Mouse (Mus musculus) CH12.LX (cell line): ENCODE measurements around the gene Zscan20. TPM values are rescaled to one million over a fixed set of nuclear protein-coding genes. Genes with fewer than 3 reads are reported as not detected.

Source experiments
- DNase-seq: peaks from one replicate; pipeline ENCODE4 v3.0.0-alpha.2; 2013; ENCODE audit errors: extremely low read depth
- H3K27ac ChIP-seq: 2 replicates; pipeline ENCODE4 v1.5.1; 2012; ENCODE audit warnings: low read depth, mild to moderate bottlenecking, control low read depth, moderate library complexity; ENCODE audit not compliant: insufficient read depth
- H3K27me3 ChIP-seq: replicated peaks from 2 replicates; pipeline ENCODE3; 2012; ENCODE audit warnings: inconsistent platforms
- H3K36me3 ChIP-seq, 2 experiments: replicated peaks in 1 of 2; 2 replicates each; pipeline versions ENCODE3 to v1.6.1; 2012; ENCODE audit warnings: inconsistent platforms in 1 of 2, low read length in 1 of 2, mild to moderate bottlenecking in 1 of 2, mixed read lengths in 1 of 2, moderate library complexity in 1 of 2; ENCODE audit not compliant: control insufficient read depth in 1 of 2, insufficient read depth in 1 of 2
- H3K4me1 ChIP-seq, 2 experiments: 2 replicates each; pipeline ENCODE4 v1.6.1; 2012; ENCODE audit warnings: inconsistent platforms in 1 of 2, moderate library complexity in 1 of 2; ENCODE audit not compliant: insufficient read depth in 2 of 2, control insufficient read depth in 1 of 2
- H3K4me2 ChIP-seq: 2 replicates; pipeline ENCODE4 v1.6.1; 2012; ENCODE audit warnings: low read depth, mild to moderate bottlenecking, control low read depth; ENCODE audit not compliant: poor library complexity, insufficient read depth, severe bottlenecking
- H3K4me3 ChIP-seq, 3 experiments: fragments of 150-350 bp in 1 of 3; sonication (generic) in 1 of 3; replicated peaks in 1 of 3; 2 replicates each; pipeline versions ENCODE3 to v1.5.1; 2011 to 2012; ENCODE audit warnings: low read depth in 2 of 3, low read length in 2 of 3, mild to moderate bottlenecking in 2 of 3, moderate library complexity in 2 of 3, control low read depth in 1 of 3, improper control_type of control experiment in 1 of 3, inconsistent platforms in 1 of 3, mixed read lengths in 1 of 3; ENCODE audit not compliant: poor library complexity in 1 of 3
- H3K79me2 ChIP-seq: replicated peaks from 2 replicates; pipeline ENCODE4 v1.6.1; 2012; ENCODE audit warnings: mild to moderate bottlenecking, moderate library complexity; ENCODE audit not compliant: control insufficient read depth, poor library complexity, insufficient read depth, severe bottlenecking; ENCODE audit errors: extremely low read depth
- H3K9ac ChIP-seq: 2 replicates; pipeline ENCODE4 v1.6.1; 2012; ENCODE audit warnings: low read depth, mild to moderate bottlenecking, control low read depth, moderate library complexity; ENCODE audit not compliant: insufficient read depth
- H3K9me3 ChIP-seq: replicated peaks from 2 replicates; pipeline ENCODE3; 2012; ENCODE audit warnings: low read length, inconsistent platforms, mixed read lengths
- BHLHE40 ChIP-seq: IDR thresholded peaks from 2 replicates; pipeline ENCODE4 v1.6.1; 2011; ENCODE audit warnings: mild to moderate bottlenecking, low read depth, low read length, improper control_type of control experiment
- CTCF ChIP-seq, 2 experiments: IDR thresholded peaks in 1 of 2; conservative IDR thresholded peaks in 1 of 2; 2 replicates each; pipeline ENCODE4 v1.5.1; 2011 to 2012; ENCODE audit warnings: low read depth in 2 of 2, low read length in 2 of 2, improper control_type of control experiment in 1 of 2, inconsistent platforms in 1 of 2, mild to moderate bottlenecking in 1 of 2, moderate library complexity in 1 of 2
- E2F4 ChIP-seq: IDR thresholded peaks from 2 replicates; pipeline ENCODE4 v1.6.1; 2011; ENCODE audit warnings: low read depth, low read length, improper control_type of control experiment; ENCODE audit not compliant: insufficient replicate concordance
- ELF1 ChIP-seq: IDR thresholded peaks from 2 replicates; pipeline ENCODE4 v1.6.1; 2014; ENCODE audit warnings: low read depth, mild to moderate bottlenecking, inconsistent platforms, low read length, improper control_type of control experiment
- ETS1 ChIP-seq: conservative IDR thresholded peaks from 2 replicates; pipeline ENCODE4 v1.6.1; 2012; ENCODE audit warnings: low read depth, mild to moderate bottlenecking, inconsistent platforms, low read length, improper control_type of control experiment, moderate library complexity
- GABPA ChIP-seq: IDR thresholded peaks from 2 replicates; pipeline ENCODE4 v1.6.1; 2012; ENCODE audit warnings: low read depth, low read length, improper control_type of control experiment, inconsistent platforms; ENCODE audit not compliant: insufficient replicate concordance
- HCFC1 ChIP-seq: IDR thresholded peaks from 2 replicates; pipeline ENCODE4 v1.6.1; 2012; ENCODE audit warnings: low read depth, mild to moderate bottlenecking, inconsistent platforms, low read length, improper control_type of control experiment
- IRF4 ChIP-seq: IDR thresholded peaks from 2 replicates; pipeline ENCODE4 v1.6.1; 2014; ENCODE audit warnings: low read depth, mild to moderate bottlenecking, inconsistent platforms, low read length, improper control_type of control experiment
- MAZ ChIP-seq: IDR thresholded peaks from 2 replicates; pipeline ENCODE4 v1.6.1; 2012; ENCODE audit warnings: low read depth, mild to moderate bottlenecking, inconsistent platforms, low read length, improper control_type of control experiment, moderate library complexity
- MEF2A ChIP-seq: IDR thresholded peaks from 2 replicates; pipeline ENCODE4 v1.6.1; 2014; ENCODE audit warnings: low read depth, mild to moderate bottlenecking, inconsistent platforms, low read length, improper control_type of control experiment, borderline replicate concordance
- MXI1 ChIP-seq: IDR thresholded peaks from 2 replicates; pipeline ENCODE4 v1.6.1; 2011; ENCODE audit warnings: mild to moderate bottlenecking, low read depth, low read length, improper control_type of control experiment
- MYC ChIP-seq: IDR thresholded peaks from 2 replicates; pipeline ENCODE4 v1.6.1; 2011; ENCODE audit warnings: low read depth, mild to moderate bottlenecking, improper control_type of control experiment, low read length
- NELFE ChIP-seq: IDR thresholded peaks from 2 replicates; pipeline ENCODE4 v1.6.1; 2011; ENCODE audit warnings: low read depth, low read length, improper control_type of control experiment
- NRF1 ChIP-seq: IDR thresholded peaks from 2 replicates; pipeline ENCODE4 v1.6.1; 2014; ENCODE audit warnings: low read depth, mild to moderate bottlenecking, inconsistent platforms, low read length, improper control_type of control experiment, moderate library complexity
- PAX5 ChIP-seq: IDR thresholded peaks from 2 replicates; pipeline ENCODE4 v1.6.1; 2012; ENCODE audit warnings: low read length, inconsistent platforms, mixed read lengths
- POLR2A ChIP-seq: IDR thresholded peaks from 2 replicates; pipeline ENCODE4 v1.6.1; 2011; ENCODE audit warnings: low read depth, mild to moderate bottlenecking, improper control_type of control experiment, low read length
- POLR2AphosphoS2 ChIP-seq: IDR thresholded peaks from 2 replicates; pipeline ENCODE4 v1.6.1; 2011; ENCODE audit warnings: low read depth, low read length, improper control_type of control experiment
- RAD21 ChIP-seq: IDR thresholded peaks from 2 replicates; pipeline ENCODE4 v1.6.1; 2011; ENCODE audit warnings: low read depth, mild to moderate bottlenecking, low read length, improper control_type of control experiment, moderate library complexity
- RCOR1 ChIP-seq: conservative IDR thresholded peaks from 2 replicates; pipeline ENCODE4 v1.6.1; 2012; ENCODE audit warnings: low read depth, mild to moderate bottlenecking, inconsistent platforms, low read length, improper control_type of control experiment
- SMC3 ChIP-seq: IDR thresholded peaks from 2 replicates; pipeline ENCODE4 v1.6.1; 2011; ENCODE audit warnings: low read depth, low read length, improper control_type of control experiment
- TBP ChIP-seq: conservative IDR thresholded peaks from 2 replicates; pipeline ENCODE4 v1.6.1; 2011; ENCODE audit warnings: low read depth, low read length, improper control_type of control experiment
- TCF12 ChIP-seq: IDR thresholded peaks from 2 replicates; pipeline ENCODE4 v1.6.1; 2014; ENCODE audit warnings: low read depth, mild to moderate bottlenecking, inconsistent platforms, low read length, improper control_type of control experiment
- USF1 ChIP-seq: IDR thresholded peaks from 2 replicates; pipeline ENCODE4 v1.6.1; 2014; ENCODE audit warnings: low read depth, mild to moderate bottlenecking, inconsistent platforms, low read length, improper control_type of control experiment
- ZMIZ1 ChIP-seq: IDR thresholded peaks from 2 replicates; pipeline ENCODE4 v1.6.1; 2012; ENCODE audit warnings: low read depth, mild to moderate bottlenecking, inconsistent platforms, low read length, improper control_type of control experiment
- dilution Hi-C: fragments of 300-500 bp; cut with MboI; formaldehyde crosslinking; loops from 2 replicates; pipeline ENCODE4 v1.14.3; 2020; ENCODE audit warnings: low sequenced_read_pairs; ENCODE audit not compliant: extremely low pct_unique_long_range_greater_than_20kb, extremely low pct_ligation_motif_present
- in situ Hi-C: fragments of 300-500 bp; cut with MboI; formaldehyde crosslinking; loops from 3 replicates; pipeline ENCODE4 v1.14.3; 2019; ENCODE audit warnings: low sequenced_read_pairs, low pct_ligation_motif_present, low pct_unique_long_range_greater_than_20kb, mixed read lengths
- polyA plus RNA-seq: library from polyadenylated mRNA; unstranded; fragments of >175 nt; gene quantifications from 2 replicates; pipeline ENCODE4 v1.2.1, GENCODE M21; 2012; ENCODE audit warnings: low read depth; ENCODE audit not compliant: insufficient read length
- total RNA-seq, 2 experiments: library from RNA; depleted of rRNA; stranded (reverse); fragments of 300-350 nt in 1 of 2; fragments of >200 nt in 1 of 2; gene quantifications; 2 replicates each; pipeline ENCODE4 v1.2.3; 2012 to 2014

Zscan20 gene
- total and polyA plus RNA-seq, 3 experiments = 3.4 to 7.6 (median 4.2) TPM

DNA sequence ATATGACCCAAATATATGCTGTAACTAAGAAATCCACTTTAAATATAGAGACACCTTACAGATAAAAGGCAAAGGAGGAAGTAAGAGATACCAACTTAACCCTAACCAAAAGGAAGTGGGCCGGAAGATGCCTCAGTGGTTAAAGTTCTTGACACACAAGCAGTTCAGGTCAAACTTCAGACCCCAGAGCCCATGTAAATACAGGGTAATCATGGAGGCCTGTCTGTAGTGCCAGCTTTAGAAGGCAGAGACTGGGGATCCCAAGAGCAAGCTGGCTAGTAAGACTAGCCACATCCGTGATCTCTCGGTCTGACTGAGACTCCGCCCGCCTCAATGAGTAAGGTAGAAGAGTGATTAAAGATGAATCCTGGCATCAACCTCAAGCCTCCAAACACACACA lies 15.8 kb downstream of the Zscan20 start (continued):
- TF ChIP-seq MYC = no peak
- TF ChIP-seq ETS1 = no peak
- TF ChIP-seq RCOR1 = no peak
- TF ChIP-seq, all 38 proteins: peak for 0

DNA sequence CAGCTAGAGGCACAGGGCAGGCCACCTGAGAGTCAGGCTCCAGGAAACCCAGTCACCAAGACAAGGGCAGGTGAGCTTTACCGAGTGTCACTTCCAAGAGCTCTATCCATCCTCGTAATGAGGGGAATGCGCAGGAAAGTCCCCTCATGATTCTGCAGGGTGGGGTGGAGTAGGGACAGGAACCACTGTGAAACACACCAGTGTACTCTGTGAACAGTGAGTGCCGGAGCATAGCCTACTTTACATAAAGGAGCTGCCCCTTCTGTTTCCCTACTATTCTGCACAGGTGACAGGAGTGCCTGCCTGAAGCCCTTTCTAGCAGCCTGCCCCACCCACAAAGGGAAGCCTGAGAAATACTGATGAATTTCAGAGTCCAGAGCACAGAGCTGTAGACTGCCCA lies 16.6 kb downstream of the Zscan20 start:
- H3K4me1 ChIP-seq = peaks cover 2 to 24% of the 10 kb centered on the region in 2 experiments; a peak in 3 of 4 replicates
- no peak overlapping the region for H3K27ac ChIP-seq
- H3K79me2 ChIP-seq = no peaks in the 10 kb centered on the region
- TF ChIP-seq MEF2A (no peak), CTCF (conservative IDR thresholded peaks at IDR 0.05 in 1 of 2, IDR thresholded peaks at IDR 0.05 in 1 of 2; ENCODE audit: low read depth in 2 of 2, low read length in 2 of 2) (no peak), MAZ (no peak), TCF12 (no peak), NRF1 (no peak), TBP (no peak), E2F4 (no peak), PAX5 (no peak), USF1 (no peak), ELF1 (no peak), NELFE (no peak), MXI1 (no peak), RAD21 (no peak), BHLHE40 (no peak), GABPA (no peak)
- TF ChIP-seq, all 38 proteins: peak for 0
- H3K4me3 ChIP-seq = no peak overlapping the region
- H3K9ac ChIP-seq = no peak overlapping the region
- H3K27me3 ChIP-seq = no peaks in the 10 kb centered on the region
- dilution Hi-C loops = no loop called here
- no peaks in the 10 kb centered on the region for H3K9me3 ChIP-seq
- no peak overlapping the region for H3K4me2 ChIP-seq
- in situ Hi-C loops = no loop called here
- peaks cover 39 to 82% of the 10 kb centered on the region in 2 experiments for H3K36me3 ChIP-seq
- no peak for DNase-seq

GRCm38 (mm10) chr4:128579182-128579581 lies 30.7 kb downstream of the Zscan20 start:
- peak; percentile 39 for DNase-seq
- Histone ChIP-seq H3K36me3 (peaks cover 11 to 63% of the 10 kb centered on the region in 2 experiments), H3K4me3 (no peak overlapping the region), H3K9me3 (peaks cover 36% of the 10 kb centered on the region), H3K4me1 (no peaks in the 10 kb centered on the region), H3K79me2 (no peaks in the 10 kb centered on the region), H3K9ac (no peak overlapping the region), H3K27ac (no peak overlapping the region), H3K4me2 (no peak overlapping the region), H3K27me3 (no peaks in the 10 kb centered on the region)
- TF ChIP-seq IRF4 (no peak), CTCF (conservative IDR thresholded peaks at IDR 0.05 in 1 of 2, IDR thresholded peaks at IDR 0.05 in 1 of 2; ENCODE audit: low read depth in 2 of 2, low read length in 2 of 2) (peak; percentile 33 to 56; a peak in 3 of 4 replicates), PAX5 (no peak), BHLHE40 (no peak), POLR2AphosphoS2 (no peak), ZMIZ1 (no peak), SMC3 (peak; percentile 12; the same call in 1 of the 2 replicates), NELFE (no peak), HCFC1 (no peak), MEF2A (no peak), POLR2A (no peak)
- in situ Hi-C loops (no loop called here), dilution Hi-C loops (no loop called here)
